ENCODE assay signal across 8 mouse cellular contexts in the genomic region with DNA sequence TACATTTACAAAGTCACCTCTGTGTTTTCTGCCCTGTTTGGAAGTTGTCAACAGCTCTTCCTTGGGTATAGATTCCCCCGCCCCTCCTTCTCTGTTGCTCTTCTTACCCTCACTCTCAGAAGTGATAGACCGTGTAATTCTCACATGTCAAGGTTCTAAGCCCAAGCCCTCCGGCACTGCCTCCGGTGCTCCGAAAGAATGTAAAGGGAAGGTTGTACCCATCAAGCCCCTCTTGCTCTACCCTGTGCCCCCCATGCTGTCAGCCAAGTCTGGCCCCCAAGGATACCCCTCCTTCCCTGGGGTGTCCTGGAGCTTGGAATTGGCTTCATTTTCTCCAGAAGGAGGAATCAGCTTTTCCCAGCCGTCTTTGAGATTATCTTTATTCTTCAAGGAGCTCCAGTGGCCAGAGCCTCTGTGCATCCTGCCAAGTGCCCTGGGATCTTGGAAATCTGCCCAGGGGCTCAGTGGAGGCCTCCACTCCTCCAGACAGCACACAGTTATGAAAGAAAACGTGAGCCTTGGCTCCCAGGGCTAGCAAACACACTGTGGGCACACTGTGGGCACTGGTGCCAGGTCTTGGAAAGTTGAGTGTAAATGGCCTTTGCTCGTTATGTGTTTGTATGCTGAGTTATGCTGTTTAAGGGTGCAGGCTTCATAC. TPM values are rescaled to one million over a fixed set of nuclear protein-coding genes. Genes with fewer than 3 reads are reported as not detected.
A peak's percentile ranks its signal among the peaks of the same experiment; 100 is the strongest.
DNase-seq lines count a peak whose midpoint lies in the region; ATAC-seq and TF ChIP-seq lines count a peak whose summit lies in the region.

No protein-coding gene starts in this region.

- no peak overlapping the region for H3K27ac ChIP-seq in kidney, adult 2 months (ENCODE audit: insufficient read depth, low read depth, low read length)
- no peak overlapping the region for H3K27ac ChIP-seq in kidney, embryonic 14.5 days (ENCODE audit: low read depth, low read length)
- H3K27ac ChIP-seq in lung, postnatal 0 days (ENCODE audit: low read length), result no peak overlapping the region

- TF ChIP-seq EP300 in lung, postnatal 0 days (IDR thresholded peaks at IDR 0.05), result no peak

- peak; percentile 12 for DNase-seq in kidney, adult 2 months
- DNase-seq in adrenal gland, adult 2 months, result peak; percentile 63
- peak; percentile 66 for DNase-seq in cerebellum, adult 8-10 months
- peak; percentile 63 for DNase-seq in lung, postnatal 0 days (ENCODE audit: low spot score)
- DNase-seq in embryo, embryonic 10 days (ENCODE audit: low spot score), result no peak
- no peak for DNase-seq in yolk sac, embryonic 10.5 days (ENCODE audit: low spot score)
- DNase-seq in urinary bladder, postnatal 25 days (ENCODE audit: low spot score), result no peak

- H3K4me1 ChIP-seq in kidney, adult 2 months (ENCODE audit: control insufficient read depth, insufficient read depth, low read length), result no peaks in the 10 kb centered on the region
- H3K4me1 ChIP-seq in kidney, embryonic 14.5 days (ENCODE audit: control insufficient read depth, insufficient read depth, low read length), result peaks cover 3% of the 10 kb centered on the region; the same call in 1 of the 2 replicates
- H3K4me1 ChIP-seq in lung, postnatal 0 days (ENCODE audit: insufficient read depth, low read depth, low read length), result no peaks in the 10 kb centered on the region

- TF ChIP-seq CTCF in kidney, adult 2 months (conservative IDR thresholded peaks at IDR 0.05; ENCODE audit: insufficient read depth, insufficient read length, low read depth, low read length), result no peak
- no peak for TF ChIP-seq CTCF in lung, postnatal 0 days (IDR thresholded peaks at IDR 0.05)

- no peak overlapping the region for H3K4me2 ChIP-seq in kidney, embryonic 14.5 days (replicated peaks; ENCODE audit: low read depth, low read length)
- H3K4me2 ChIP-seq in lung, postnatal 0 days (replicated peaks; ENCODE audit: low read depth, low read length), result no peak overlapping the region

- 28% methylated on average over 8 of the region's 8 CpGs for WGBS in kidney, adult 2 months
- 32% methylated on average over 8 of the region's 8 CpGs for WGBS in kidney, embryonic 14.5 days
- WGBS in lung, postnatal 0 days, result 38% methylated on average over 8 of the region's 8 CpGs

- H3K36me3 ChIP-seq in kidney, adult 2 months (ENCODE audit: control insufficient read depth, insufficient read depth, low read length), result no peaks in the 10 kb centered on the region
- no peaks in the 10 kb centered on the region for H3K36me3 ChIP-seq in kidney, embryonic 14.5 days (ENCODE audit: control insufficient read depth, insufficient read depth, low read length)
- no peaks in the 10 kb centered on the region for H3K36me3 ChIP-seq in lung, postnatal 0 days (ENCODE audit: insufficient read depth, low read length)

- no peak overlapping the region for H3K9ac ChIP-seq in kidney, embryonic 14.5 days (ENCODE audit: low read depth, low read length)
- no peak overlapping the region for H3K9ac ChIP-seq in lung, postnatal 0 days (replicated peaks; ENCODE audit: low read depth)

- no peaks in the 10 kb centered on the region for H3K9me3 ChIP-seq in kidney, embryonic 14.5 days (ENCODE audit: control insufficient read depth, low read length)
- H3K9me3 ChIP-seq in lung, postnatal 0 days (ENCODE audit: low read length), result no peaks in the 10 kb centered on the region

- no peak for TF ChIP-seq POLR2A in kidney, adult 2 months (IDR thresholded peaks at IDR 0.05; ENCODE audit: low read depth, low read length)

- no peaks in the 10 kb centered on the region for H3K27me3 ChIP-seq in kidney, adult 2 months (replicated peaks; ENCODE audit: control insufficient read depth, insufficient read depth, low read length)
- no peaks in the 10 kb centered on the region for H3K27me3 ChIP-seq in kidney, embryonic 14.5 days (ENCODE audit: control insufficient read depth, insufficient read depth, low read length)
- H3K27me3 ChIP-seq in lung, postnatal 0 days (replicated peaks; ENCODE audit: insufficient read depth, low read length), result no peaks in the 10 kb centered on the region

- ATAC-seq in kidney, embryonic 14.5 days (ENCODE audit: low FRiP score, low TSS enrichment), result no peak
- peak; percentile 32; the same call in 1 of the 2 replicates for ATAC-seq in lung, postnatal 0 days

- no peak overlapping the region for H3K4me3 ChIP-seq in kidney, adult 2 months (ENCODE audit: insufficient read depth, low read depth, low read length)
- no peak overlapping the region for H3K4me3 ChIP-seq in kidney, embryonic 14.5 days (ENCODE audit: low read length)
- H3K4me3 ChIP-seq in lung, postnatal 0 days (ENCODE audit: low read depth, low read length), result no peak overlapping the region

RNA-seq across cellular contexts. Expression of a gene that starts 59.1 kb away (rescaled TPM):
- polyA plus RNA-seq in kidney, adult 2 months (2012; rRNA removed), result 0.17 and 0.37 TPM in 2 replicates
- polyA plus RNA-seq in kidney, embryonic 14.5 days (2014; fragmentation: Nextera tagmentation; extraction: Ambion mirVana), result 0.71 and 0.77 TPM in 2 replicates
- under 1 TPM; 0.43 to 0.69 TPM for total RNA-seq in adrenal gland, adult 2 months (2021)
- 0.58 and 1.5 TPM in 2 replicates for polyA plus RNA-seq in adrenal gland, adult 2 months (2012; rRNA removed)
- 11.1 and 11.8 TPM in 2 replicates for polyA plus RNA-seq in lung, postnatal 0 days (2015; fragmentation: Nextera tagmentation; extraction: Ambion mirVana)

Comparison
In these comparisons a context has a peak if more than half of its experiments do, and no peak if none do; other contexts are left out.
1. DNase-seq: peak in kidney, adult 2 months (single experiment), adrenal gland, adult 2 months (single experiment), cerebellum, adult 8-10 months (single experiment) and lung, postnatal 0 days (single experiment); none in embryo, embryonic 10 days (single experiment), yolk sac, embryonic 10.5 days (single experiment) and urinary bladder, postnatal 25 days (single experiment).